11 mouse cellular contexts compared by ENCODE assay signal in the genomic region with DNA sequence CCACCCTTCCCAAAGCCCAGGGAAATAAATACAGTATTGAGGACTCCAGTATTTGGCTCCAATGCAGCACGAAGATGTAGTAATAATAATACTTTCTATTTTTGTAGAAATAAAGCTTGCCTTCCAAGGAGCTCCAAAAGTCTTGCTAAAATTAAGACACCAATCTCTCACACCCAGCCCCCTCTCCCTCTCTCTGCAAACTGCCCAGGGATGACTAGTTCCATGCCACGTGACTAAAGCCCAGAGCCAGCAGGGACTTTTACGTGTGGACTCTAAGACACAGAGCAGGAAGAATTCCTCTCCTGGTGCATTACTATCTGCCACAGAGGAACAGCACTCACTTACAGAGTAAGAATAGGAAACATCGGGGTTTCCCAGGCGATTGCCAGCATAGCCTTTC.
DNase-seq lines count a peak whose midpoint lies in the region; ATAC-seq and TF ChIP-seq lines count a peak whose summit lies in the region.
"Had no signal": no experiment of that assay in that cellular context is flagged by ENCODE, and none has a peak within 500 bp of the region (broad histone marks: within the 10 kb centered on the region; RNA-seq: fewer than 3 reads in every experiment).

No protein-coding gene starts in this region.

- DNase-seq in forebrain, embryonic 14.5 days (ENCODE audit: low spot score): no peak
- peak; percentile 51 for DNase-seq in left cerebral cortex, adult 11 months (ENCODE audit: low spot score)
- DNase-seq in left cerebral cortex, postnatal 4 days: no peak
- DNase-seq in left cerebral cortex, postnatal 36 days (ENCODE audit: low spot score in 2 of 2): peak; percentile 50 to 64
- peak; percentile 64 to 85 for DNase-seq in right cerebral cortex, postnatal 10 days (ENCODE audit: low spot score in 2 of 2)
- DNase-seq in Muller cell, postnatal 12 days (ENCODE audit: inconsistent ontology term): no peak
- DNase-seq: kidney, postnatal 25 days; thymus, adult 18-20 months had no signal

- H3K4me3 ChIP-seq in forebrain, embryonic 15.5 days: no peak overlapping the region
- no peak overlapping the region for H3K4me3 ChIP-seq in forebrain, embryonic 14.5 days (ENCODE audit: low read depth, low read length)
- H3K4me3 ChIP-seq in intestine, postnatal 0 days (ENCODE audit: low read depth, low read length): no peak overlapping the region
- H3K4me3 ChIP-seq: erythroblast, embryonic 14.5 days had no signal

- peak overlapping the region; percentile 42; the same call in 1 of the 2 replicates for H3K27ac ChIP-seq in forebrain, embryonic 15.5 days (replicated peaks)
- no peak overlapping the region for H3K27ac ChIP-seq in forebrain, embryonic 14.5 days (ENCODE audit: low read depth, low read length)
- no peak overlapping the region for H3K27ac ChIP-seq in intestine, postnatal 0 days (ENCODE audit: low read depth, low read length)

- TF ChIP-seq CTCF in intestine, postnatal 0 days (IDR thresholded peaks at IDR 0.05; ENCODE audit: low read depth): no peak

- no peak for ATAC-seq in forebrain, embryonic 15.5 days (replicated peaks)
- ATAC-seq in forebrain, embryonic 14.5 days: no peak
- ATAC-seq in intestine, postnatal 0 days: no peak

- no peak overlapping the region for H3K9ac ChIP-seq in forebrain, embryonic 15.5 days (replicated peaks)
- H3K9ac ChIP-seq in forebrain, embryonic 14.5 days (ENCODE audit: low read length): no peak overlapping the region
- H3K9ac ChIP-seq in intestine, postnatal 0 days (ENCODE audit: low read depth, low read length): no peak overlapping the region

- no peaks in the 10 kb centered on the region for H3K9me3 ChIP-seq in forebrain, embryonic 15.5 days
- no peaks in the 10 kb centered on the region for H3K9me3 ChIP-seq in forebrain, embryonic 14.5 days (replicated peaks; ENCODE audit: control insufficient read depth, low read length)
- H3K9me3 ChIP-seq in intestine, postnatal 0 days (ENCODE audit: control insufficient read depth): no peaks in the 10 kb centered on the region

- no peaks in the 10 kb centered on the region for H3K36me3 ChIP-seq in forebrain, embryonic 15.5 days
- H3K36me3 ChIP-seq in forebrain, embryonic 14.5 days (ENCODE audit: control insufficient read depth, insufficient read depth, low read length): no peaks in the 10 kb centered on the region
- H3K36me3 ChIP-seq in intestine, postnatal 0 days (ENCODE audit: control insufficient read depth, insufficient read depth): no peaks in the 10 kb centered on the region

- no peaks in the 10 kb centered on the region for H3K27me3 ChIP-seq in forebrain, embryonic 15.5 days
- no peaks in the 10 kb centered on the region for H3K27me3 ChIP-seq in forebrain, embryonic 14.5 days (replicated peaks; ENCODE audit: control insufficient read depth, insufficient read depth, low read length)
- H3K27me3 ChIP-seq in intestine, postnatal 0 days (replicated peaks; ENCODE audit: control insufficient read depth, insufficient read depth, low read length): no peaks in the 10 kb centered on the region

- H3K4me1 ChIP-seq in forebrain, embryonic 15.5 days: peaks cover 14% of the 10 kb centered on the region
- peaks cover 8% of the 10 kb centered on the region for H3K4me1 ChIP-seq in forebrain, embryonic 14.5 days (ENCODE audit: control insufficient read depth, insufficient read depth, low read length)
- no peaks in the 10 kb centered on the region for H3K4me1 ChIP-seq in intestine, postnatal 0 days (replicated peaks; ENCODE audit: control insufficient read depth, insufficient read depth, low read length)

- H3K4me2 ChIP-seq in forebrain, embryonic 15.5 days (replicated peaks): no peak overlapping the region
- H3K4me2 ChIP-seq in forebrain, embryonic 14.5 days (ENCODE audit: low read length): no peak overlapping the region
- H3K4me2 ChIP-seq in intestine, postnatal 0 days (replicated peaks; ENCODE audit: low read depth): no peak overlapping the region

- 63% methylated on average over 5 of the region's 5 CpGs for WGBS in forebrain, embryonic 15.5 days
- WGBS in forebrain, embryonic 14.5 days: 71% methylated on average over 5 of the region's 5 CpGs
- 77% methylated on average over 5 of the region's 5 CpGs for WGBS in intestine, postnatal 0 days

- intact Hi-C loops in left cerebral cortex, postnatal 4 days (cut with DNase I): no loop called here
- intact Hi-C loops in left cerebral cortex, postnatal 36 days (cut with DNase I): loop anchor here (10.0 kb wide), 1 partner anchor 63 kb away; no protein-coding TSS in a partner anchor

Comparison
In these comparisons a context has a peak if more than half of its experiments do, and no peak if none do; other contexts are left out.
1. DNase-seq: peak in left cerebral cortex, adult 11 months (single experiment), left cerebral cortex, postnatal 36 days (2 of 2) and right cerebral cortex, postnatal 10 days (2 of 2); none in forebrain, embryonic 14.5 days (single experiment), left cerebral cortex, postnatal 4 days (single experiment) and Muller cell, postnatal 12 days (single experiment).